Mouse (Mus musculus) hindbrain, embryonic 13.5 days (tissue): ENCODE results near the gene 2700097O09Rik. TPM values are rescaled to one million over a fixed set of nuclear protein-coding genes. Genes with fewer than 3 reads are reported as not detected.

Source experiments
- ATAC-seq: fragments of 200-750 bp; cut with Nextera tagmentation; 2 replicates; pipeline ENCODE4 v1.8.0; 2017; ENCODE audit warnings: moderate TSS enrichment; ENCODE audit not compliant: low FRiP score
- H3K27ac ChIP-seq: fragments of 300-500 bp; sonication (generic); 2 replicates; pipeline ENCODE4 v1.5.1; 2015; ENCODE audit warnings: inconsistent platforms, mild to moderate bottlenecking, moderate library complexity
- H3K27me3 ChIP-seq: fragments of 300-500 bp; sonication (generic); 2 replicates; pipeline ENCODE4 v1.6.1; 2015; ENCODE audit warnings: mild to moderate bottlenecking, inconsistent platforms
- H3K36me3 ChIP-seq: fragments of 300-500 bp; sonication (generic); 2 replicates; pipeline ENCODE4 v1.6.1; 2015; ENCODE audit warnings: mild to moderate bottlenecking, inconsistent platforms
- H3K4me1 ChIP-seq: fragments of 300-500 bp; sonication (generic); replicated peaks from 2 replicates; pipeline ENCODE4 v1.6.1; 2015; ENCODE audit warnings: inconsistent platforms
- H3K4me2 ChIP-seq: fragments of 300-500 bp; sonication (generic); 2 replicates; pipeline ENCODE4 v1.6.1; 2015; ENCODE audit warnings: inconsistent platforms, mild to moderate bottlenecking, moderate library complexity
- H3K4me3 ChIP-seq: fragments of 300-500 bp; sonication (generic); 2 replicates; pipeline ENCODE4 v1.5.1; 2015; ENCODE audit warnings: mild to moderate bottlenecking, inconsistent platforms
- H3K9ac ChIP-seq: fragments of 300-500 bp; sonication (generic); 2 replicates; pipeline ENCODE4 v1.6.1; 2015; ENCODE audit warnings: mild to moderate bottlenecking, inconsistent platforms
- H3K9me3 ChIP-seq: fragments of 300-500 bp; sonication (generic); 2 replicates; pipeline ENCODE4 v1.6.1; 2016; ENCODE audit warnings: inconsistent platforms
- WGBS: fragments of 180-500 bp; shearing (Covaris S2); methylation state at CpG from one replicate; pipeline ENCODE4 v1.1.7; 2015; 5-methylcytosine and 5-hydroxymethylcytosine counted together
- polyA plus RNA-seq: library from polyadenylated mRNA; unstranded; fragments of >200 nt; fragmentation: Nextera tagmentation; extraction: Ambion mirVana; gene quantifications from 2 replicates; pipeline ENCODE4 v1.2.1, GENCODE M21; 2015

2700097O09Rik gene
- polyA plus RNA-seq, 1 experiment from 2014 or later: 35.9 TPM

GRCm38 (mm10) chr12:55060212-55060898, 19.6 kb downstream of the 2700097O09Rik start:
- ATAC-seq: no peak
- no peak overlapping the region for H3K9ac ChIP-seq
- H3K9me3 ChIP-seq: no peaks in the 10 kb centered on the region
- H3K27ac ChIP-seq: no peak overlapping the region
- WGBS: 92% methylated on average over 6 of the region's 6 CpGs
- no peak overlapping the region for H3K4me2 ChIP-seq
- H3K36me3 ChIP-seq: peaks cover 19% of the 10 kb centered on the region
- no peak overlapping the region for H3K4me3 ChIP-seq
- H3K27me3 ChIP-seq: no peaks in the 10 kb centered on the region
- no peaks in the 10 kb centered on the region for H3K4me1 ChIP-seq

GRCm38 (mm10) chr12:55059812-55060211, 20.1 kb downstream of the 2700097O09Rik start:
- Histone ChIP-seq H3K36me3 (peaks cover 19% of the 10 kb centered on the region), H3K27ac (no peak overlapping the region), H3K4me3 (no peak overlapping the region), H3K9me3 (no peaks in the 10 kb centered on the region), H3K4me2 (no peak overlapping the region), H3K9ac (no peak overlapping the region), H3K4me1 (no peaks in the 10 kb centered on the region), H3K27me3 (no peaks in the 10 kb centered on the region)
- 88% methylated on average over 3 of the region's 3 CpGs for WGBS
- no peak for ATAC-seq

GRCm38 (mm10) chr12:55058865-55059615, 20.9 kb downstream of the 2700097O09Rik start:
- WGBS: 69% methylated on average over 6 of the region's 6 CpGs
- Histone ChIP-seq H3K27ac (no peak overlapping the region), H3K9ac (no peak overlapping the region), H3K4me1 (no peaks in the 10 kb centered on the region), H3K4me2 (no peak overlapping the region), H3K9me3 (no peaks in the 10 kb centered on the region), H3K4me3 (no peak overlapping the region), H3K27me3 (no peaks in the 10 kb centered on the region), H3K36me3 (peaks cover 19% of the 10 kb centered on the region)
- no peak for ATAC-seq

- no peak overlapping the region for H3K9ac ChIP-seq
- H3K4me3 ChIP-seq: no peak overlapping the region
- no peaks in the 10 kb centered on the region for H3K9me3 ChIP-seq
- no peak overlapping the region for H3K27ac ChIP-seq
- H3K4me1 ChIP-seq: no peaks in the 10 kb centered on the region
- no peak for ATAC-seq
- 96% methylated on average over 2 of the region's 2 CpGs for WGBS
- H3K4me2 ChIP-seq: no peak overlapping the region
- H3K36me3 ChIP-seq: peaks cover 25% of the 10 kb centered on the region
- H3K27me3 ChIP-seq: no peaks in the 10 kb centered on the region
Observed at GRCm38 (mm10) chr12:55056703-55057102, 23.2 kb downstream of the 2700097O09Rik start.

- no peak overlapping the region for H3K9ac ChIP-seq
- no peaks in the 10 kb centered on the region for H3K4me1 ChIP-seq
- ATAC-seq: no peak
- 89% methylated on average over 2 of the region's 2 CpGs for WGBS
- no peaks in the 10 kb centered on the region for H3K27me3 ChIP-seq
- H3K9me3 ChIP-seq: no peaks in the 10 kb centered on the region
- H3K4me2 ChIP-seq: no peak overlapping the region
- no peak overlapping the region for H3K4me3 ChIP-seq
- H3K27ac ChIP-seq: no peak overlapping the region
- peaks cover 20% of the 10 kb centered on the region for H3K36me3 ChIP-seq
Observed at GRCm38 (mm10) chr12:55054551-55055241, 25.2 kb downstream of the 2700097O09Rik start.

- H3K27ac ChIP-seq: no peak overlapping the region
- no peak for ATAC-seq
- no peak overlapping the region for H3K4me2 ChIP-seq
- no peaks in the 10 kb centered on the region for H3K27me3 ChIP-seq
- no peak overlapping the region for H3K9ac ChIP-seq
- peaks cover 13% of the 10 kb centered on the region for H3K36me3 ChIP-seq
- H3K4me1 ChIP-seq: no peaks in the 10 kb centered on the region
- no peak overlapping the region for H3K4me3 ChIP-seq
- H3K9me3 ChIP-seq: no peaks in the 10 kb centered on the region
- WGBS: 96% methylated on average over 7 of the region's 7 CpGs
Observed at GRCm38 (mm10) chr12:55053267-55053666, 26.6 kb downstream of the 2700097O09Rik start.

GRCm38 (mm10) chr12:55051210-55052173, 28.4 kb downstream of the 2700097O09Rik start:
- 96% methylated on average over 8 of the region's 8 CpGs for WGBS
- Histone ChIP-seq H3K36me3 (peaks cover 15% of the 10 kb centered on the region), H3K27me3 (no peaks in the 10 kb centered on the region)

GRCm38 (mm10) chr12:55049731-55050353, 30.1 kb downstream of the 2700097O09Rik start:
- WGBS: 97% methylated on average over 8 of the region's 8 CpGs
- ATAC-seq: no peak
- Histone ChIP-seq H3K9ac (no peak overlapping the region), H3K27me3 (no peaks in the 10 kb centered on the region), H3K36me3 (peaks cover 20% of the 10 kb centered on the region), H3K9me3 (no peaks in the 10 kb centered on the region), H3K27ac (no peak overlapping the region), H3K4me1 (no peaks in the 10 kb centered on the region), H3K4me2 (no peak overlapping the region), H3K4me3 (no peak overlapping the region)

More at GRCm38 (mm10) chr12:55051210-55052173, 28.4 kb downstream of the 2700097O09Rik start:
- no peaks in the 10 kb centered on the region for H3K9me3 ChIP-seq
- no peak overlapping the region for H3K9ac ChIP-seq
- no peaks in the 10 kb centered on the region for H3K4me1 ChIP-seq
- H3K27ac ChIP-seq: no peak overlapping the region
- no peak overlapping the region for H3K4me2 ChIP-seq
- no peak overlapping the region for H3K4me3 ChIP-seq
- no peak for ATAC-seq

GRCm38 (mm10) chr12:55041011-55041410, 38.9 kb downstream of the 2700097O09Rik start:
- Histone ChIP-seq H3K36me3 (peaks cover 10% of the 10 kb centered on the region; the same call in 1 of the 2 replicates), H3K9me3 (no peaks in the 10 kb centered on the region), H3K4me2 (no peak overlapping the region), H3K27ac (no peak overlapping the region), H3K9ac (no peak overlapping the region), H3K4me1 (no peaks in the 10 kb centered on the region), H3K27me3 (no peaks in the 10 kb centered on the region), H3K4me3 (no peak overlapping the region)
- ATAC-seq: no peak
- 87% methylated on average over 15 of the region's 15 CpGs for WGBS

- H3K9me3 ChIP-seq: no peaks in the 10 kb centered on the region
- 79% methylated on average over 3 of the region's 3 CpGs for WGBS
- H3K27ac ChIP-seq: no peak overlapping the region
- no peaks in the 10 kb centered on the region for H3K4me1 ChIP-seq
- no peak overlapping the region for H3K9ac ChIP-seq
- no peaks in the 10 kb centered on the region for H3K27me3 ChIP-seq
- no peak overlapping the region for H3K4me3 ChIP-seq
- H3K4me2 ChIP-seq: no peak overlapping the region
- no peaks in the 10 kb centered on the region for H3K36me3 ChIP-seq
- no peak for ATAC-seq
Observed at GRCm38 (mm10) chr12:55027088-55027487, 52.8 kb downstream of the 2700097O09Rik start.

- Histone ChIP-seq H3K9ac (no peak overlapping the region), H3K27me3 (no peaks in the 10 kb centered on the region), H3K4me2 (no peak overlapping the region), H3K9me3 (no peaks in the 10 kb centered on the region), H3K4me3 (no peak overlapping the region), H3K36me3 (no peaks in the 10 kb centered on the region), H3K4me1 (no peaks in the 10 kb centered on the region), H3K27ac (no peak overlapping the region)
- no peak for ATAC-seq
- 82% methylated on average over 2 of the region's 2 CpGs for WGBS
Observed at GRCm38 (mm10) chr12:55023284-55023683, 56.6 kb downstream of the 2700097O09Rik start.
